Mouse (Mus musculus) ovary, postnatal 10 days (tissue): ENCODE results near the gene Dxo.
"Not testable (repeated sequence)": the region's sequence is repeated elsewhere in the genome, so short reads cannot be mapped to it uniquely, and the experiment has no call there.

Source experiments
- DNase-seq: peaks from one replicate; pipeline ENCODE4 v3.0.0; 2022; ENCODE audit warnings: low spot score

The Dxo gene

DNA sequence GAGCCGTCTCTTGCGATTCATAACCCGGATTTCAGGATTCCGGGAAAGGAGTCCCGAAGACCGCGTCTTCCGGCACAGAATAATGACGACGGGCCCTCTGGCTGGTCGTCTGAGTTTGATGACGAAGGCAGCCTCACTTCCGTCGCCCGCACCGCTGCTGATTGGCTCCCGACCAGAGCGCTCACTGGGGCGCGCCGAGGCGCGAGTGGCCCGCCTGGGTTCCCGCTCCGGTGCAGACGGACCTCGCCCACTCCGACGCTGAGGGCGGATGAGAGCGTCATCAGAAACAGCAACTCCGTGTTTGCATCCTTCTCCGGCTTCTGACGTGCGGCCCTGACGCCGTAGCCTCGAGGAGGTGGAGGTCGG is at the start of gene Dxo, which contains the start of gene Stk19:
Gene Dxo (plus strand): TSS at position 164 of the 366 bp plus-strand sequence.
Gene Stk19 (minus strand): TSS at position 90 of the 366 bp plus-strand sequence.
- DNase-seq, result peak; percentile 88

- no peak for DNase-seq
These were observed 41.8 kb upstream of the Dxo start for GRCm38 (mm10) chr17:34795016-34795415.

DNA sequence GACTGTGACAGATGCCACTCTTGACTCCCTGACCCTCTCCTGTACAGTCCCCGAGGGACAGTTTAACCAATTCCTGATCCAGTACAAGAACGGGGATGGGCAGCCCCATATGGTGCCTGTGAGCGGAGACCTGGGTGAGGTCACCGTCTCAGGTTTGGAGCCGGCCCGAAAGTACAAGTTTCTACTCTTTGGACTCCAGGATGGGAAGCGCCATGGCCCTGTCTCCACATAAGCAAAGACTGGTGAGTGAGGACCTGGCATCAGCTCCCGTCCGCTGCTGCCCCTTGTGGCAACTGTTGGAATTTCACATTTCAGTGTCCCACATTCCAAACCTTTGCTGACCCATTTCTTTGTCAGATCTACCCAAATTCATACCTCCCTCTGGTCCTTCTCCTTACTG is 41.2 kb upstream of the Dxo start:
- no peak for DNase-seq

GRCm38 (mm10) chr17:34796311-34797140 is 40.3 kb upstream of the Dxo start:
- DNase-seq, result no peak

DNA sequence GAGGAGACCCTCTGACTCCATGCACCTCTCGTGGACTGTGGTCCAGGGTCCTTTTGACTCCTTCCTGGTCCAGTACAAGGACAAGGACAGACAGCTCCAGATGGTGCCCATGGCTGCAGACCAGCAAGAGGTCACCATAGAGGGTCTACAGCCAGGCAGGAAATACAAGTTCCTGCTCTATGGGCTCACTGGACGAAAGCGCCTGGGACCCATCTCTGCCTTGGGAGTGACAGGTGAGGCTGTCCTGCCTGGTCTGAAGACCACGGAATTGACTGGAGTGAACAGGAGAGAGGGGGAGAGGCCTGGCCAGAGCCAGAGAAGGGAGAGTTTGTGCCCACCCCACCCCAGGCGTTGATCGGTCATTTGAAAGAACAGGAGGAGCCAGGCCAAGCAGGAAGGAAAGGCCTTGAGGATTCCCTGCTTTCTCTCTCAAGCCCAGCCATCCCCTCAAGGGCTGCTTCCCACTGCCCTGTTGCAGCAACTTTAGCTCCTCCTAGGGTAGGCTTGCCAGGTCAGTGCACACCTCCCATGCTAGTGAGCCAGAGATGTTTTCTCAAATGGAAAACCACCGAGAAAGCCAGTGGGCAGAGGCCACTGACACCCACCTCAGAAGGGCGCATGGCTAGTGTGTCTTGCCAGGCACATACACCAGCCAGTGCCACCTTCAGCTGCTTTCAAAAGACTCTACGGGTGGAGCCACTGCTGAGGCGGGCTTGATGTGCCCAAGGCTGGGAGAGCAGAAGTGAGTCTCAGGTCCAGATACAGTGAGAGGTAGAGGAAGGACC is 39.4 kb upstream of the Dxo start:
- DNase-seq, result not testable (repeated sequence)

GRCm38 (mm10) chr17:34798071-34798470 is 38.7 kb upstream of the Dxo start:
- DNase-seq, result not testable (repeated sequence)

DNA sequence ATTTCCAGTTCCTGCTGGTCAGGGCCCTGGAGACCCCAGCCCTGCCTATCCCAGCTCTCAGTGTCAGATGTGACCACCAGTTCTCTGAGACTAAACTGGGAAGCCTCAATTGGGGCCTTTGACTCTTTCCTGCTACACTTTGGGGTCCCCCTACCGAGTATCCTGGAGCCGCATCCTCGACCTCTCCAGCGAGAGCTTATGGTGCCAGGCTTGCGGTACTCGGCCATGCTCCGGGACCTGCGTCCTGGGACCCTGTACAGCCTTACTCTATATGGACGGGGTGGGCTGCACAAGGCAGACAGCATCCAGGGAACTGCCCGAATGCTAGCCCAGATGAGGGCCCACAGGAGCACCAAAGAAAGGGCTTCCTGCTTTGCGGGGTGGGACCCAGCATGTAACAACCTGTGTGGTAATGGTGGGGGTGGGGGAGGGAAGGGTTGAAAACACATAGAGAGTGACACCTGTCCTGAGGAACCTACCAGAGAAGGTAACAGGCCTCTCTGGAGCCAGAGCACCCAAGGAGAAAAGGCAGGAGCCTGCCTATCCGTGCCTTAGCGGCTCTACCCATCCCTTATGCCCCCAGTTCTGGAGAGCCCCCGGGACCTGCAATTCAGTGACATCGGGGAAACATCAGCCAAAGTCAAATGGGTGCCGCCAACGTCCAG is 37.8 kb upstream of the Dxo start:
- DNase-seq, result no peak

DNA sequence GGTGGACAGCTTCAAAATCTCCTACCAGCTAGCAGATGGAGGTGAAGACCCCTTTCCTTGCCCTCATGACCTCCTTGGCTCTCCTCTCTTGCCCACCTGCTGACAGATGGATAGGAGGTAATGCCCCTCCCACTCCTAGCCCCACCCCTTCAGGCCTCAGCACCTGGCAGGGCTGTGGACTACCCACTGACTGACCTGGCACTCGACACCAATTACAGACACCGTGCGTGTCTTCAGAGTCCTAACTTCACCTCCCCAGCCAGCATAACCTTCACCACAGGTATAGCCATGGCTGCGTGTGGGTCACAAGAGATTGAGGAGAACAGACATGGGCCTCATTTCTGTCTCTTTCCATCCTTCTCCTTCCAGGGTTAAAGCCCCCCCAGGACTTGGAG is 37.3 kb upstream of the Dxo start:
- no peak for DNase-seq

GRCm38 (mm10) chr17:34800781-34801305 is 36.0 kb upstream of the Dxo start:
- not testable (repeated sequence) for DNase-seq

DNA sequence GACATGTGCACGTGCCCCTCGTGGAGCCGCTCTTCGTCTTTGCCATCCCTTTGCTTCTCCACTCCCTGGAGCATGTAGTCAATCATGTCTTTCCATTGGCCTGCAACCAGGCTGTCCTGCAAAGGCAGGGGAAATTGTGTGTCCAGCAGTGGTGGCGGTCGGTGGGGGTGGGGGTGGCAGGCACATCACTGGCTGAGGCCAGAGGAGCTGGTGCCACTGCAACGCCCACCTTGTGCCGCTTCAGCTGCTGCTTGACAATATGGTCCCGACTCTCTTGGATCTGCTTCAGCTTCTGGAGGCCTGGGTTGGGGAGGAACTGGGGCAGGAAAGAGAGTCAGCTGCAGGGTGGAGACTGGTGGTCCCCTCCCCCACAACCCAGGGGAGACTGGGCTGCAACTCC is 34.1 kb upstream of the Dxo start:
- DNase-seq, result not testable (repeated sequence)

DNA sequence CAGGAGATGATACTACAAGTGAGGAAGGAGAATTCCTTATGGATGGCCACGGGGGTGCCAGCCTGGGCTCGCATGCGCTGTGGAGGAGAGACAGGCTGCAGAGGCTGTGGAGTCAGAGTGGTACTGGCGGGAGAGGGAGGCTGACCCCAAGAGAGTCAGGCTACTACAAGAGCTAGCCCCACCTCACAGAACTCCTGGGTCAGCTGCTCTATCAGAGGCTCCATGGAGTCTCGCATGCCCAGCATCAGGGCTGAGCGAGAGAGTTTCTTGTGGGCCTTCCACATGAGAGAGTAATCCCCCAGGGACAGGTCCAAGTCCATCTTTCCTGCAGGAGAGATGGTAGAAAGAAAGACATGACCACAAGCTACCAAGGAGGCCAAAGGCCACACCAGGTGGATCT is 33.5 kb upstream of the Dxo start:
- not testable (repeated sequence) for DNase-seq

GRCm38 (mm10) chr17:34804301-34804700 is 32.5 kb upstream of the Dxo start, which contains the start of gene Cyp21a1:
Cyp21a1 (minus strand) TSS chr17:34804561.
- not testable (repeated sequence) for DNase-seq

DNA sequence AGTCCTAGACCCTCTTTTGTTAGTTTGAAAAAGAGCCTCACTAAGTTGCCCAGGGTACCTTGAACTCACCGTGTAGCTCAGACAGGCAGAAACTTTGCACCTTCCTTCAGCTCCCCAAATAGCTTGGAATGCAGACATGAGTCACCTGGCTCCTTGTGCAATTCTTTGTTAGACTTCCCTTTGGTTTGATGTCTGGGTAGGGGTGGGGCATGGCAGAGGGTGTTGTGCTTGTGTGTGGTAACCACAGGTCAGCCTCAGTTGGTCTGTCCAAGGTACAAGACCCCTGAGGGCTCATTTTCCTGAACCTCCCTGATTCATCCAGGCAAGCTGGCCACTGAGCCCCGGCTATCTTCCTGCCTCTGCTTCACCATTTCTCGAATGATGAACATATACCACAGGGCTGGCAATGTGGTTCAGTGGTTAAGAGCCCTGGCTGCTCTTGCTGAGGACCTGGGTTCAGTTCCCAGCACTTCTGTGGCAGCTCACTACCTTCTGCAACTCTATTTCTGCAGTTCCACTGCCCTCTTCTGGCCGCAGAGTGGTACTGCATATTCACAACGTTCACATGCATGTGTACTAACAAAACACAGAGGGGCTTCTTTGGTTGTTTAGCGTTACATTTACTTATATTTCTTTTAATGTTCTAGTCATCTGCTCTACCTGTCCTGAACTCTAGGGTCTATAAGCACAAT is 31.8 kb upstream of the Dxo start:
- DNase-seq, result no peak

GRCm38 (mm10) chr17:34807176-34807575 is 29.6 kb upstream of the Dxo start:
- DNase-seq, result no peak

GRCm38 (mm10) chr17:34808599-34809205 is 28.1 kb upstream of the Dxo start:
- DNase-seq, result no peak

DNA sequence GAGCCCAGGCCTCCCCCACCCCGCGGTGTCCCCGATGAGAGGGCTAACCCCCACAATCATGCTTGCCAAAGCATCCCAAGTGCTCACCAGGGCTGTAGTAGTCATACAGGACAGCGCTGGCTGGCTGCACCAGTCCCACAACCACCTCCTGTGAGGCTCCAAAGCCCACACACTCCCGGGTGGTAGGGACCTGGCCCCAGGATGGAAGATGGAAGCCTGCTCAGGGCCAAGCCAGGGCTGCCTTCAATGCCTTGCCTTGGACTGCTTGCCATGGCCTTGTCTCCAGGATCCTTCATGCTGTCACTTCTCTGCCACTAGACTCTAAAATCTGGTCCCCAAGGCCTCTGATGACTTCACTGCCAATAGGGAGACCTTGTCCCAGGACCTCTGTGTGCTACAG is 26.4 kb upstream of the Dxo start:
- DNase-seq, result not testable (repeated sequence)

- not testable (repeated sequence) for DNase-seq
These were observed 26.0 kb upstream of the Dxo start for GRCm38 (mm10) chr17:34810811-34811210.

- no peak for DNase-seq
These were observed 25.5 kb upstream of the Dxo start for GRCm38 (mm10) chr17:34811275-34811674.

- DNase-seq, result not testable (repeated sequence)
These were observed 23.1 kb upstream of the Dxo start for GRCm38 (mm10) chr17:34813747-34814146.

DNA sequence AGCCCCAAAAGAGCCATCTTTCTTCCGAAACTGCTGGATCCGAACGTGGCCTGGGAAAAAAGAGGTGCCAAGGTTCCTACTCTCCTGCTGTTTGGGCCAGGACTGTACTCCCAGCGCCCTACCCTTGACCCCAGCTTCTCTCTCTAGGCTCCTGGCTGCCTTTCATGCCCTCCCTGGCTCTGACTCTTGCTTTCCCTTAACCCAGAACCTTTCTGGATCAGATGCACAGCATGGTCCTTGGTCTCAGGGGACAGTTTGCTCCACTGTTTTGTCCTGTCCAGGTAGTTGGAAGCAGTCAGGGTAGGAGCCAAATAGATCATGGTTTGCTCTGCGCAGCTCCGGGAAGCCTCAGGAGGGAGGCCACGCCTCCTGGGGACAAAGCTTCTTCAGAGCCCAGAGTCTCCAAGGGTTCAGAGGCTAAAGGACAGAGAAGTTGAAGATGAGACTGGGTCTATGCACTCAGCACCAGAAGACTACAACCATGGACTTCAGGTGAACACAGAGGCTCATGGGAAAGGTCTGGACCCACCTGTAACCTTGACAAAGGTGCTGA is 21.9 kb upstream of the Dxo start:
- no peak for DNase-seq

DNA sequence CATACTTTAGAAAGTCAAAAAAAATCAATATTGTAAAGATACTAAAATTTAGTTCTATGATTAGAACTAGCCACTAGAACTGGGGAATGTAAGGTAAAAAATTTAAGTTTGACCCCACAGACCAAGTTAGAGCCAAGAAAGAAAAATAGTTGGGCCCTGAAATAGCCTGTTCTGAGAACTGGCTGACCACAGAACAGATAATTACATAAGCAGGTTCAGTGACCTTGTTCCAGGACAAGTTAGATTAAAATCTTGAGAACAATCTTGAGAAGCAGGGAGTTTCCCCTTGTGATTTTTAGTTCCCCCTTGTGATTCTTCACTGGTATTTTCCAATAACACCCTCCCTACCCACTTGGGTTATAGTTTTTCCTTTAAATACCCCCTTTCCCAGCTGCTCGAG is 6.0 kb upstream of the Dxo start:
- not testable (repeated sequence) for DNase-seq
